Mouse (Mus musculus) mammary gland, adult 2 months (tissue): ENCODE data around the gene Calm2. TPM values are rescaled to one million over a fixed set of nuclear protein-coding genes. Genes with fewer than 3 reads are reported as not detected.

Experiments
- polyA plus RNA-seq: library from polyadenylated mRNA; depleted of rRNA; stranded (reverse); fragments of >200 nt; gene quantifications from 2 replicates; pipeline ENCODE4 v1.2.3, GENCODE M21; 2012; ENCODE audit warnings: low replicate concordance; rRNA removed

Calm2 gene
- polyA plus RNA-seq, result 13.6 and 42.9 TPM in 2 replicates

GRCm38 (mm10) chr17:87446767-87447611 lies at the start of gene Calm2:
Gene Calm2 (minus strand): TSS chr17:87446935.

GRCm38 (mm10) chr17:87427511-87427910 lies 19.2 kb downstream of the Calm2 start, which contains the start of gene Stpg4:
Gene Stpg4 (minus strand): TSS chr17:87427741.

Other genes with a start within 250 kb of the Calm2 start
- 67.4 and 107 TPM in 2 replicates for gene Mcfd2, start 181.0 kb downstream of the Calm2 start, polyA plus RNA-seq
- 41.5 and 153 TPM in 2 replicates for gene Ttc7, start 164.0 kb downstream of the Calm2 start, polyA plus RNA-seq
- not detected in 2 replicates for gene Stpg4, start 19.2 kb downstream of the Calm2 start, polyA plus RNA-seq
- 64.3 and 101 TPM in 2 replicates for gene Epcam, start 189.0 kb upstream of the Calm2 start, polyA plus RNA-seq
- 5.3 and 5.6 TPM in 2 replicates for gene Msh2, start 225.4 kb upstream of the Calm2 start, polyA plus RNA-seq